Mouse (Mus musculus): ENCODE data around the gene Zkscan16.

GRCm38 (mm10) chr4:58934308-58934707 lies 9.1 kb upstream of the Zkscan16 start:
- TF ChIP-seq CTCF (IDR thresholded peaks at IDR 0.05; ENCODE audit: low read depth) (no peak), EP300 (IDR thresholded peaks at IDR 0.05; ENCODE audit: low read depth) (no peak)
